Mouse (Mus musculus) forebrain, postnatal 0 days (tissue): ENCODE results near the gene Cbl. TPM values are rescaled to one million over a fixed set of nuclear protein-coding genes. Genes with fewer than 3 reads are reported as not detected.

Source experiments
- ATAC-seq: fragments of 200-750 bp; cut with Nextera tagmentation; 2 replicates; pipeline ENCODE4 v1.8.0; 2017; ENCODE audit warnings: mild to moderate bottlenecking, moderate library complexity
- DNase-seq: peaks from one replicate; pipeline ENCODE4 v3.0.0-alpha.2; 2015
- H3K27ac ChIP-seq: fragments of 300-500 bp; sonication (generic); 2 replicates; pipeline ENCODE4 v1.5.1; 2014; ENCODE audit warnings: low read depth, mild to moderate bottlenecking, antibody characterized with exemption, low read length, moderate library complexity, mixed read lengths
- H3K27me3 ChIP-seq: fragments of 300-500 bp; sonication (generic); 2 replicates; pipeline ENCODE4 v1.6.1; 2014; ENCODE audit warnings: mild to moderate bottlenecking, low read length, mixed read lengths; ENCODE audit not compliant: insufficient read depth
- H3K36me3 ChIP-seq: fragments of 300-500 bp; sonication (generic); 2 replicates; pipeline ENCODE4 v1.6.1; 2014; ENCODE audit warnings: mild to moderate bottlenecking, moderate library complexity; ENCODE audit not compliant: insufficient read depth
- H3K4me1 ChIP-seq: fragments of 300-500 bp; sonication (generic); 2 replicates; pipeline ENCODE4 v1.6.1; 2014; ENCODE audit warnings: antibody characterized with exemption; ENCODE audit not compliant: insufficient read depth
- H3K4me2 ChIP-seq: fragments of 300-500 bp; sonication (generic); 2 replicates; pipeline ENCODE4 v1.6.1; 2014; ENCODE audit warnings: low read depth, mild to moderate bottlenecking, moderate library complexity
- H3K4me3 ChIP-seq: fragments of 300-500 bp; sonication (generic); 2 replicates; pipeline ENCODE4 v1.5.1; 2014; ENCODE audit warnings: low read depth, low read length, mixed read lengths
- H3K9ac ChIP-seq: fragments of 300-500 bp; sonication (generic); 2 replicates; pipeline ENCODE4 v1.6.1; 2014; ENCODE audit warnings: mild to moderate bottlenecking
- H3K9me3 ChIP-seq: fragments of 300-500 bp; sonication (generic); 2 replicates; pipeline ENCODE4 v1.6.1; 2016; ENCODE audit warnings: low read length
- CTCF ChIP-seq: sonication (generic); IDR thresholded peaks from 2 replicates; pipeline ENCODE4 v1.5.1; 2016; ENCODE audit warnings: antibody characterized with exemption, control low read depth, low read depth
- WGBS: fragments of 180-500 bp; shearing (Covaris S2); extraction: QIAGEN DNeasy Blood & Tissue Kit; methylation state at CpG from one replicate; pipeline ENCODE4 v1.1.7; 2014; 5-methylcytosine and 5-hydroxymethylcytosine counted together
- polyA plus RNA-seq: library from polyadenylated mRNA; unstranded; fragments of >200 nt; fragmentation: Nextera tagmentation; extraction: Ambion mirVana; gene quantifications from 2 replicates; pipeline ENCODE4 v1.2.1, GENCODE M21; 2015
- total RNA-seq: library from RNA; depleted of rRNA; stranded (reverse); fragments of >200 nt; gene quantifications from 2 replicates; pipeline ENCODE4 v1.2.3, GENCODE M21; 2014

The Cbl gene
- total and polyA plus RNA-seq, 2 experiments from 2014 or later = 14.4 to 24.4 TPM

- no peak overlapping the region for H3K27ac ChIP-seq
- no peak for TF ChIP-seq CTCF
- H3K4me2 ChIP-seq = no peak overlapping the region
- peaks cover 8% of the 10 kb centered on the region; the same call in 1 of the 2 replicates for H3K4me1 ChIP-seq
- H3K4me3 ChIP-seq = no peak overlapping the region
- no peaks in the 10 kb centered on the region for H3K9me3 ChIP-seq
- H3K9ac ChIP-seq = no peak overlapping the region
- 67% methylated on average over 5 of the region's 5 CpGs for WGBS
- no peaks in the 10 kb centered on the region for H3K36me3 ChIP-seq
- no peak for ATAC-seq
- H3K27me3 ChIP-seq = peaks cover 23% of the 10 kb centered on the region
- DNase-seq = no peak
Measured at GRCm38 (mm10) chr9:44132200-44132599, 101.6 kb downstream of the Cbl start.

GRCm38 (mm10) chr9:44131276-44131590 is 102.6 kb downstream of the Cbl start:
- no peak overlapping the region for H3K27ac ChIP-seq

GRCm38 (mm10) chr9:44130581-44131275 is 103.1 kb downstream of the Cbl start:
- TF ChIP-seq CTCF = no peak
- Histone ChIP-seq H3K9ac (no peak overlapping the region), H3K4me1 (peaks cover 8% of the 10 kb centered on the region; the same call in 1 of the 2 replicates), H3K27me3 (peaks cover 21% of the 10 kb centered on the region), H3K27ac (no peak overlapping the region), H3K4me2 (peak overlapping the region; percentile 57; the same call in 1 of the 2 replicates), H3K36me3 (no peaks in the 10 kb centered on the region), H3K9me3 (no peaks in the 10 kb centered on the region), H3K4me3 (no peak overlapping the region)
- DNase-seq = no peak
- no peak; the same call in 1 of the 2 replicates for ATAC-seq
- WGBS = 20% methylated on average over 19 of the region's 19 CpGs

More at GRCm38 (mm10) chr9:44131276-44131590, 102.6 kb downstream of the Cbl start:
- Histone ChIP-seq H3K27me3 (peaks cover 23% of the 10 kb centered on the region), H3K4me1 (peaks cover 8% of the 10 kb centered on the region; the same call in 1 of the 2 replicates), H3K4me2 (no peak overlapping the region), H3K9ac (no peak overlapping the region), H3K9me3 (no peaks in the 10 kb centered on the region), H3K36me3 (no peaks in the 10 kb centered on the region), H3K4me3 (no peak overlapping the region)
- DNase-seq = no peak
- TF ChIP-seq CTCF = no peak
- WGBS = 42% methylated on average over 7 of the region's 7 CpGs
- ATAC-seq = no peak

GRCm38 (mm10) chr9:44130034-44130433 is 103.8 kb downstream of the Cbl start:
- Histone ChIP-seq H3K9ac (peak overlapping the region; percentile 37; the same call in 1 of the 2 replicates), H3K36me3 (no peaks in the 10 kb centered on the region), H3K4me1 (peaks cover 6% of the 10 kb centered on the region; the same call in 1 of the 2 replicates), H3K4me3 (peak overlapping the region; percentile 28), H3K27me3 (peaks cover 14% of the 10 kb centered on the region; the same call in 1 of the 2 replicates), H3K27ac (peak overlapping the region; percentile 59; the same call in 1 of the 2 replicates), H3K4me2 (peak overlapping the region; percentile 57), H3K9me3 (no peaks in the 10 kb centered on the region)
- TF ChIP-seq CTCF = no peak
- ATAC-seq = 0 out of 2 replicates have a peak, but pooled peaks have one; percentile 16
- 2% methylated on average over 27 of the region's 27 CpGs for WGBS
- no peak for DNase-seq

GRCm38 (mm10) chr9:44129633-44130032 is 104.2 kb downstream of the Cbl start:
- Histone ChIP-seq H3K27me3 (peaks cover 14% of the 10 kb centered on the region; the same call in 1 of the 2 replicates), H3K4me1 (0 out of 2 replicates have a peak, but pooled peaks cover 4% of the 10 kb centered on the region), H3K4me3 (peak overlapping the region; percentile 28), H3K27ac (peak overlapping the region; percentile 54; the same call in 1 of the 2 replicates), H3K9ac (peak overlapping the region; percentile 37; the same call in 1 of the 2 replicates), H3K36me3 (no peaks in the 10 kb centered on the region), H3K9me3 (no peaks in the 10 kb centered on the region), H3K4me2 (peak overlapping the region; percentile 57)
- ATAC-seq (no peak), DNase-seq (no peak)
- WGBS = 17% methylated on average over 9 of the region's 9 CpGs
- no peak for TF ChIP-seq CTCF

GRCm38 (mm10) chr9:44127351-44127801 is 106.5 kb downstream of the Cbl start:
- Histone ChIP-seq H3K9ac (no peak overlapping the region), H3K9me3 (no peaks in the 10 kb centered on the region), H3K4me2 (no peak overlapping the region), H3K4me1 (no peaks in the 10 kb centered on the region), H3K27ac (no peak overlapping the region), H3K27me3 (peaks cover 8% of the 10 kb centered on the region; the same call in 1 of the 2 replicates), H3K36me3 (no peaks in the 10 kb centered on the region), H3K4me3 (no peak overlapping the region)
- ATAC-seq = no peak
- no peak for DNase-seq
- TF ChIP-seq CTCF = no peak
- 40% methylated on average over 3 of the region's 3 CpGs for WGBS

GRCm38 (mm10) chr9:44126746-44127145 is 107.1 kb downstream of the Cbl start:
- 90% methylated on average over 3 of the region's 3 CpGs for WGBS
- Histone ChIP-seq H3K27ac (no peak overlapping the region), H3K4me1 (no peaks in the 10 kb centered on the region), H3K4me2 (no peak overlapping the region), H3K27me3 (peaks cover 8% of the 10 kb centered on the region; the same call in 1 of the 2 replicates), H3K9ac (no peak overlapping the region), H3K4me3 (no peak overlapping the region), H3K9me3 (no peaks in the 10 kb centered on the region), H3K36me3 (no peaks in the 10 kb centered on the region)
- DNase-seq (no peak), ATAC-seq (no peak)
- no peak for TF ChIP-seq CTCF
